Mouse (Mus musculus): ENCODE measurements around the gene Timm10b. TPM values are rescaled to one million over a fixed set of nuclear protein-coding genes. Genes with fewer than 3 reads are reported as not detected.

Timm10b gene
- total and polyA plus RNA-seq, 2 experiments from 2014 or later = 63.9 to 181 TPM

DNA sequence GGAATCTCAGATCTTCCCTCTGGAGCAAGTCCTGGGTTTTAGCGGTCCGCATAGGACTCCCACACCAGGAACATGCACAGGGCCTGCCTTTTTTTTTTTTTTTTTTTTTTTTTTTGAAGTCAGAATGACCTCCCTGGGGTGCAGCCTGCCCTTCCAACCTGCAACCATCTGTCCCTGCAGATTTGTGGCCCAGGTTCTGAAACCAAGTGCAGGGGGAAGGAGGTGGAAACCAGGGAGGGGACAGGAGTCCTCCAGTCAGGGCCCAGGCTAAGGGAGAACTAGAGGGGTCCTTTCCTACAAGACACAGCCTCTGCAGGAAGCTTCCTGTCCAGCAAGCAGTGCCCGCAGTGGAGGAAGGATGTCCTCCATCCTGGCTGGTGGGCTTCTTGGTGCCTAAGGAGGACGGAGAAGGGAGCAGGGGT lies 7.3 kb upstream of the Timm10b start:
- Histone ChIP-seq H3K9me3 (ENCODE audit: low read length) (no peaks in the 10 kb centered on the region), H3K27me3 (ENCODE audit: insufficient read depth, low read length) (no peaks in the 10 kb centered on the region), H3K4me3 (ENCODE audit: low read length) (peak overlapping the region; percentile 76), H3K36me3 (ENCODE audit: insufficient read depth, low read length) (peaks cover 19% of the 10 kb centered on the region), H3K4me1 (ENCODE audit: insufficient read depth, low read length) (peaks cover 32% of the 10 kb centered on the region), H3K27ac (peak overlapping the region; percentile 95), H3K9ac (replicated peaks; ENCODE audit: low read length) (peak overlapping the region; percentile 89), H3K4me2 (ENCODE audit: low read depth, low read length) (peak overlapping the region; percentile 78)
- no peak for TF ChIP-seq CTCF (IDR thresholded peaks at IDR 0.05; ENCODE audit: low read depth)
- WGBS = 3% methylated on average over 4 of the region's 4 CpGs
- DNase-seq (ENCODE audit: low spot score) (peak; percentile 23), ATAC-seq (peak; percentile 8)

GRCm38 (mm10) chr7:105633127-105633800 lies 6.6 kb upstream of the Timm10b start, which contains the start of gene Trim3:
TSS of gene Trim3 (minus strand) at chr7:105633571.
- peaks cover 32% of the 10 kb centered on the region for H3K4me1 ChIP-seq (ENCODE audit: insufficient read depth, low read length)
- peak within 1 kb of the TSS; percentile 95 for H3K27ac ChIP-seq
- H3K9me3 ChIP-seq (ENCODE audit: low read length) = no peaks in the 10 kb centered on the region
- no peaks in the 10 kb centered on the region for H3K27me3 ChIP-seq (ENCODE audit: insufficient read depth, low read length)
- peak within 1 kb of the TSS; percentile 76 for H3K4me3 ChIP-seq (ENCODE audit: low read length)
- ATAC-seq (peak; percentile 90), DNase-seq (ENCODE audit: low spot score) (peak; percentile 94)
- peak within 1 kb of the TSS; percentile 78 for H3K4me2 ChIP-seq (ENCODE audit: low read depth, low read length)
- TF ChIP-seq CTCF (IDR thresholded peaks at IDR 0.05; ENCODE audit: low read depth) = peak; percentile 20; the same call in 1 of the 2 replicates
- peaks cover 25% of the 10 kb centered on the region for H3K36me3 ChIP-seq (ENCODE audit: insufficient read depth, low read length)
- under 1% methylated on average over 57 of the region's 71 CpGs for WGBS
- peak within 1 kb of the TSS; percentile 89 for H3K9ac ChIP-seq (replicated peaks; ENCODE audit: low read length)

DNA sequence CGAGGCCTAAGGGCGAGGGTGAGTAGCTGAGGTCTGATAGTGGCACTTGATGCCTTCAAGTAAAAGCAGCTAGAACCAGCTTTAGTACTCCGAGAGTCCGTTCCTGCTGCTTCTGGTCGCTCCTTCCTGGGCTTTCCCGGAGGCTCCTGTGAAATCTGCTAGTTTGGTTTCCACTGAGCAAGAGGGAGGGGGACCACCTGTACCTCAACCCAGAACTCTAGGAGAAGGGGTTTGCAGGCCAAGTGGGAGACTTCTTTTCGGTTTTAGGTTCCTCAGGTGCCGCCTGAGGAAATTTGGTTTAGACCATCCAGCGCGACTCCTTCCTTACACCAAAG lies 6.1 kb upstream of the Timm10b start:
- Histone ChIP-seq H3K27ac (peak overlapping the region; percentile 95), H3K9ac (replicated peaks; ENCODE audit: low read length) (peak overlapping the region; percentile 89), H3K36me3 (ENCODE audit: insufficient read depth, low read length) (peaks cover 25% of the 10 kb centered on the region), H3K27me3 (ENCODE audit: insufficient read depth, low read length) (no peaks in the 10 kb centered on the region), H3K4me1 (ENCODE audit: insufficient read depth, low read length) (peaks cover 32% of the 10 kb centered on the region), H3K4me2 (ENCODE audit: low read depth, low read length) (peak overlapping the region; percentile 78), H3K9me3 (ENCODE audit: low read length) (no peaks in the 10 kb centered on the region), H3K4me3 (ENCODE audit: low read length) (peak overlapping the region; percentile 76)
- ATAC-seq = no peak
- no peak for DNase-seq (ENCODE audit: low spot score)
- TF ChIP-seq CTCF (IDR thresholded peaks at IDR 0.05; ENCODE audit: low read depth) = no peak
- WGBS = 4% methylated on average over 10 of the region's 10 CpGs

DNA sequence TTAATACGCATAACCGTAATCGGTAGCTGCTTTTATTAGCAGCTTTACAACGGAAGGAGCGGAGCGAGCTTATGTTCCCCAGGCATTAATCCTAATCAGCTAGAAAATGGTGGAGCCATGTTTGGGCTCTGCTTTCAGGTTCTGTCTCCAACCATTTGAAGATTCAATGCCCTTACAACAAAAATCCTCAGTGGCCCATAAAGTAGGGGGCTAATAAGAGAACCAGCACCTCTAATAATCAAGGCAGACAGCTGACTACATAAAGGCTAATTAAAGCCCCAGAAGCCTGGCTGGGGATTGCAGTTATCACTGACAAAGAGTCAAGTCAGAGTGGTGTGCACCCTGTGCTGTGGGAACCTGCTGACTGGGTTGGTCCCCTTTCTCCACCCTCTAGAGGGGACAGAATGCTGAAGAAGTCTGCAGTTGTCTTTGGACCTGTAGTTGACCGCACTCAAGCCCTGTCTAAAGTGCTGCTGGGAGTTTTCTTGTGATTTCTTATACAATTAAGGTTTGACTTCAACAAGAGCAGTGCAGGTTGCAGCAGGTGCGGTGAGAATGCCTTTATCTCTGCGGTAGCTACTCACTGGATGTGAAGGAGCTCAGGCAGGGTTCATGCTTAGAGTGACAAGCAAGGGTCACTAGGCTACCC lies 5.5 kb upstream of the Timm10b start:
- H3K4me2 ChIP-seq (ENCODE audit: low read depth, low read length) = peak overlapping the region; percentile 78
- H3K9me3 ChIP-seq (ENCODE audit: low read length) = no peaks in the 10 kb centered on the region
- no peak for ATAC-seq
- H3K36me3 ChIP-seq (ENCODE audit: insufficient read depth, low read length) = peaks cover 25% of the 10 kb centered on the region
- TF ChIP-seq CTCF (IDR thresholded peaks at IDR 0.05; ENCODE audit: low read depth) = no peak
- peak overlapping the region; percentile 95 for H3K27ac ChIP-seq
- DNase-seq (ENCODE audit: low spot score) = peak; percentile 29
- 49% methylated on average over 9 of the region's 9 CpGs for WGBS
- H3K4me1 ChIP-seq (ENCODE audit: insufficient read depth, low read length) = peaks cover 32% of the 10 kb centered on the region
- peak overlapping the region; percentile 89; the same call in 1 of the 2 replicates for H3K9ac ChIP-seq (replicated peaks; ENCODE audit: low read length)
- H3K27me3 ChIP-seq (ENCODE audit: insufficient read depth, low read length) = no peaks in the 10 kb centered on the region
- H3K4me3 ChIP-seq (ENCODE audit: low read length) = peak overlapping the region; percentile 76; the same call in 1 of the 2 replicates

DNA sequence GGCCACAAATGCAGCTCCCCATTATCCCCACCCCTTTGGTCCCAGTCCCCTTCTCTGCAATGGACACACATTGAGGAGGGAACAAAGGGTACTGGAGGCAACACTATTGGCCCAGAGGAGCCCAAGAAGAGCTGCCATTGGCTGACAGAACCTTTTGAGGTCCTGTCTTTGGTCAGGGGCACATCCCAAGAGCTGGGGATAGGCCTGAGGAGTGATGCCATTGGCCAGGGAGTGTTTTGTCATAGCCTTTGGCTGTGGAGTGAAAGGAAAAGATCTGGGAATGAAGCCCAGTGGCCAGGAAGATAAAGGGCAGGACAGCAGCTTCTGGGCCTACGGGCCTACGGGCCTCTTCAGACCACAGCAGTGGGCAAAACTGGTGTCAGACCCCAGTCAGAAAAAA lies 4.1 kb upstream of the Timm10b start:
- Histone ChIP-seq H3K4me1 (ENCODE audit: insufficient read depth, low read length) (peaks cover 31% of the 10 kb centered on the region), H3K4me3 (ENCODE audit: low read length) (no peak overlapping the region), H3K27ac (no peak overlapping the region), H3K9me3 (ENCODE audit: low read length) (no peaks in the 10 kb centered on the region), H3K36me3 (ENCODE audit: insufficient read depth, low read length) (peaks cover 25% of the 10 kb centered on the region), H3K9ac (replicated peaks; ENCODE audit: low read length) (no peak overlapping the region), H3K27me3 (ENCODE audit: insufficient read depth, low read length) (no peaks in the 10 kb centered on the region), H3K4me2 (ENCODE audit: low read depth, low read length) (no peak overlapping the region)
- no peak for TF ChIP-seq CTCF (IDR thresholded peaks at IDR 0.05; ENCODE audit: low read depth)
- DNase-seq (ENCODE audit: low spot score) (no peak), ATAC-seq (no peak)
- 76% methylated on average over 2 of the region's 2 CpGs for WGBS

GRCm38 (mm10) chr7:105638776-105639175 lies 1.1 kb upstream of the Timm10b start:
- Histone ChIP-seq H3K4me3 (ENCODE audit: low read length) (no peak overlapping the region), H3K9me3 (ENCODE audit: low read length) (no peaks in the 10 kb centered on the region), H3K36me3 (ENCODE audit: insufficient read depth, low read length) (peaks cover 25% of the 10 kb centered on the region), H3K4me1 (ENCODE audit: insufficient read depth, low read length) (peaks cover 17% of the 10 kb centered on the region; the same call in 1 of the 2 replicates), H3K27ac (no peak overlapping the region), H3K27me3 (ENCODE audit: insufficient read depth, low read length) (no peaks in the 10 kb centered on the region), H3K4me2 (ENCODE audit: low read depth, low read length) (peak overlapping the region; percentile 99; the same call in 1 of the 2 replicates), H3K9ac (replicated peaks; ENCODE audit: low read length) (no peak overlapping the region)
- DNase-seq (ENCODE audit: low spot score) (no peak), ATAC-seq (no peak)
- WGBS = 91% methylated on average over 6 of the region's 6 CpGs
- TF ChIP-seq CTCF (IDR thresholded peaks at IDR 0.05; ENCODE audit: low read depth) = no peak

Data from hindbrain, postnatal 0 days (tissue).